In the genomic region with DNA sequence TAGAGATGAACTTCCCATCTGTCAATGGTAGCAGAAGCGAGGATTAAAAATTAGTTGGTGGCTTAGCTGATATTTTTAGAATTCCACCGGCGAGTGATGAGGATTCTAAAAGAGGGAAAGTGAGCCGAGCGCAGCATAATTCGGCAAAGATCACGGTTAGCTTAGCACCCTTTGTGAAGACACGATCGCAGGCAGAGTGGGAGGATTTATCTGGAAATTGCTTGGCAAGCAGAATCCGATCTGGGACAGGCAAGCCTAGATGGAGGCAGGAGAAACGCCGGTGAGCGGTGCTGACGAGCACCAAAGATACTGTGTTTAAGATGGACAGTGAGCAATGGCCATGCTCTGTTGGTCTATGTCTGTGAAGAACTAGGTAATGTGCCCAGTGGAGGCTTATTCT, we compare ENCODE assay signal across 31 mouse cellular contexts. TPM values are rescaled to one million over a fixed set of nuclear protein-coding genes. Genes with fewer than 3 reads are reported as not detected.
DNase-seq lines count a peak whose midpoint lies in the region; ATAC-seq lines count a peak whose summit lies in the region.
"Had no signal": no experiment of that assay in that cellular context is flagged by ENCODE, and none has a peak within 500 bp of the region (broad histone marks: within the 10 kb centered on the region; RNA-seq: fewer than 3 reads in every experiment).

No protein-coding gene starts in this region.

- peak; percentile 24 to 42 for DNase-seq in frontal cortex, postnatal 36 days (ENCODE audit: low spot score in 2 of 2)
- no peak for DNase-seq in frontal cortex, postnatal 14 days (ENCODE audit: low spot score in 2 of 2)
- DNase-seq in retina, adult 2 months (ENCODE audit: low read depth, low spot score) = peak; percentile 20
- DNase-seq in retina, embryonic 14.5 days (ENCODE audit: low spot score) = no peak
- DNase-seq in left cerebral cortex, postnatal 14 days (ENCODE audit: low spot score in 2 of 2) = peak; percentile 39 to 44
- DNase-seq in cerebellum, postnatal 4 days (ENCODE audit: low spot score in 2 of 2) = no peak
- DNase-seq: adrenal gland, postnatal 25 days; cerebellum, adult 9-10 months; forebrain, postnatal 0 days; gastrocnemius, postnatal 14 days; heart, adult 11 months; kidney, postnatal 36 days; liver, embryonic 13.5 days; lung, embryonic 14.5 days; lung, postnatal 36 days had no signal

- H3K4me1 ChIP-seq in forebrain, embryonic 12.5 days = no peaks in the 10 kb centered on the region
- H3K4me1 ChIP-seq: forebrain, embryonic 10.5 days; hindbrain, embryonic 10.5 days; liver, embryonic 13.5 days; midbrain, embryonic 13.5 days had no signal

- no peak overlapping the region for H3K27ac ChIP-seq in forebrain, embryonic 12.5 days
- H3K27ac ChIP-seq: forebrain, embryonic 10.5 days; hindbrain, embryonic 10.5 days; hindbrain, postnatal 0 days; kidney, embryonic 15.5 days; left cerebral cortex, adult 2 months; liver, embryonic 13.5 days; midbrain, embryonic 13.5 days; stomach, postnatal 0 days had no signal

- 87% methylated on average over 14 of the region's 14 CpGs for WGBS in forebrain, embryonic 12.5 days

- peaks cover 53% of the 10 kb centered on the region for H3K27me3 ChIP-seq in forebrain, embryonic 12.5 days

- no peaks in the 10 kb centered on the region for H3K36me3 ChIP-seq in forebrain, embryonic 12.5 days (replicated peaks)
- H3K36me3 ChIP-seq: forebrain, embryonic 10.5 days; hindbrain, embryonic 10.5 days; kidney, embryonic 15.5 days; liver, embryonic 13.5 days; midbrain, embryonic 13.5 days had no signal

- no peaks in the 10 kb centered on the region for H3K9me3 ChIP-seq in forebrain, embryonic 12.5 days
- H3K9me3 ChIP-seq: forebrain, embryonic 10.5 days; hindbrain, embryonic 10.5 days; kidney, embryonic 15.5 days; liver, embryonic 13.5 days; midbrain, embryonic 13.5 days had no signal

- H3K4me2 ChIP-seq in forebrain, embryonic 12.5 days = no peak overlapping the region
- H3K4me2 ChIP-seq: heart, embryonic 11.5 days; kidney, embryonic 15.5 days; liver, embryonic 13.5 days; lung, embryonic 14.5 days; midbrain, embryonic 13.5 days had no signal

- no peak for ATAC-seq in forebrain, embryonic 12.5 days (ENCODE audit: low FRiP score)
- ATAC-seq: CD4-positive, CD25-positive, alpha-beta regulatory T cell, adult 4 months; forebrain, postnatal 0 days; hindbrain, postnatal 0 days; intestine, embryonic 16.5 days; midbrain, embryonic 13.5 days had no signal

- H3K9ac ChIP-seq in forebrain, embryonic 12.5 days = no peak overlapping the region
- H3K9ac ChIP-seq: forebrain, postnatal 0 days; kidney, embryonic 15.5 days; liver, embryonic 13.5 days; lung, embryonic 14.5 days; midbrain, embryonic 13.5 days had no signal

- intact Hi-C loops in left cerebral cortex, postnatal 14 days (cut with DNase I) = no loop called here

- no peak overlapping the region for H3K4me3 ChIP-seq in forebrain, embryonic 12.5 days (replicated peaks)
- H3K4me3 ChIP-seq: forebrain, embryonic 10.5 days; hindbrain, embryonic 10.5 days; kidney, embryonic 15.5 days; left cerebral cortex, adult 2 months; liver, embryonic 13.5 days; megakaryocyte, embryonic 14.5 days; midbrain, embryonic 13.5 days had no signal

RNA-seq across cellular contexts. Expression of a gene that starts 17.9 kb away (rescaled TPM):
- total RNA-seq in left cerebral cortex, postnatal 14 days (2021) = 10 to 100 TPM; 83.3 to 95.8 TPM
- polyA plus RNA-seq in forebrain, embryonic 12.5 days (2016; fragmentation: Nextera tagmentation; extraction: Ambion mirVana) = 10.4 and 12.9 TPM in 2 replicates

RNA-seq across cellular contexts. Expression of a gene that starts 41.0 kb away (rescaled TPM):
- under 1 TPM in 1 of 2 experiments, not detected in 1; 0.48 TPM for total RNA-seq in left cerebral cortex, postnatal 14 days (2021)
- polyA plus RNA-seq in forebrain, embryonic 12.5 days (2016; fragmentation: Nextera tagmentation; extraction: Ambion mirVana) = 32.5 and 37.0 TPM in 2 replicates
- total RNA-seq: adrenal gland, postnatal 25 days; common myeloid progenitor, adult 5-6 weeks; gastrocnemius, postnatal 14 days; monocyte, adult 5-6 weeks; neutrophil, adult 5-6 weeks had no signal
- polyA plus RNA-seq: CD4-positive, CD25-positive, alpha-beta regulatory T cell, adult 4 months; heart, postnatal 0 days; intestine, embryonic 16.5 days; liver, embryonic 13.5 days; lung, embryonic 14.5 days; stomach, postnatal 0 days had no signal

RNA-seq across cellular contexts. Expression of a gene that starts 42.0 kb away (rescaled TPM):
- 10 to 100 TPM; 16.6 to 17.6 TPM for total RNA-seq in left cerebral cortex, postnatal 14 days (2021)
- 28.3 and 30.6 TPM in 2 replicates for polyA plus RNA-seq in forebrain, embryonic 12.5 days (2016; fragmentation: Nextera tagmentation; extraction: Ambion mirVana)

Comparison
In these comparisons a context has a peak if more than half of its experiments do, and no peak if none do; other contexts are left out.
1. DNase-seq: peak in frontal cortex, postnatal 36 days (2 of 2), retina, adult 2 months (single experiment) and left cerebral cortex, postnatal 14 days (2 of 2); none in frontal cortex, postnatal 14 days (0 of 2), retina, embryonic 14.5 days (single experiment) and cerebellum, postnatal 4 days (0 of 2).